Mouse (Mus musculus) forebrain, postnatal 0 days (tissue): Measurements from ENCODE around the gene Sorbs1. TPM values are rescaled to one million over a fixed set of nuclear protein-coding genes. Genes with fewer than 3 reads are reported as not detected.

Experiments used
- ATAC-seq: fragments of 200-750 bp; cut with Nextera tagmentation; 2 replicates; pipeline ENCODE4 v1.8.0; 2017; ENCODE audit warnings: mild to moderate bottlenecking, moderate library complexity
- DNase-seq: peaks from one replicate; pipeline ENCODE4 v3.0.0-alpha.2; 2015
- H3K27ac ChIP-seq: fragments of 300-500 bp; sonication (generic); 2 replicates; pipeline ENCODE4 v1.5.1; 2014; ENCODE audit warnings: low read depth, mild to moderate bottlenecking, antibody characterized with exemption, low read length, moderate library complexity, mixed read lengths
- H3K27me3 ChIP-seq: fragments of 300-500 bp; sonication (generic); 2 replicates; pipeline ENCODE4 v1.6.1; 2014; ENCODE audit warnings: mild to moderate bottlenecking, low read length, mixed read lengths; ENCODE audit not compliant: insufficient read depth
- H3K36me3 ChIP-seq: fragments of 300-500 bp; sonication (generic); 2 replicates; pipeline ENCODE4 v1.6.1; 2014; ENCODE audit warnings: mild to moderate bottlenecking, moderate library complexity; ENCODE audit not compliant: insufficient read depth
- H3K4me1 ChIP-seq: fragments of 300-500 bp; sonication (generic); 2 replicates; pipeline ENCODE4 v1.6.1; 2014; ENCODE audit warnings: antibody characterized with exemption; ENCODE audit not compliant: insufficient read depth
- H3K4me2 ChIP-seq: fragments of 300-500 bp; sonication (generic); 2 replicates; pipeline ENCODE4 v1.6.1; 2014; ENCODE audit warnings: low read depth, mild to moderate bottlenecking, moderate library complexity
- H3K4me3 ChIP-seq: fragments of 300-500 bp; sonication (generic); 2 replicates; pipeline ENCODE4 v1.5.1; 2014; ENCODE audit warnings: low read depth, low read length, mixed read lengths
- H3K9ac ChIP-seq: fragments of 300-500 bp; sonication (generic); 2 replicates; pipeline ENCODE4 v1.6.1; 2014; ENCODE audit warnings: mild to moderate bottlenecking
- H3K9me3 ChIP-seq: fragments of 300-500 bp; sonication (generic); 2 replicates; pipeline ENCODE4 v1.6.1; 2016; ENCODE audit warnings: low read length
- CTCF ChIP-seq: sonication (generic); IDR thresholded peaks from 2 replicates; pipeline ENCODE4 v1.5.1; 2016; ENCODE audit warnings: antibody characterized with exemption, control low read depth, low read depth
- WGBS: fragments of 180-500 bp; shearing (Covaris S2); extraction: QIAGEN DNeasy Blood & Tissue Kit; methylation state at CpG from one replicate; pipeline ENCODE4 v1.1.7; 2014; 5-methylcytosine and 5-hydroxymethylcytosine counted together
- polyA plus RNA-seq: library from polyadenylated mRNA; unstranded; fragments of >200 nt; fragmentation: Nextera tagmentation; extraction: Ambion mirVana; gene quantifications from 2 replicates; pipeline ENCODE4 v1.2.1, GENCODE M21; 2015
- total RNA-seq: library from RNA; depleted of rRNA; stranded (reverse); fragments of >200 nt; gene quantifications from 2 replicates; pipeline ENCODE4 v1.2.3, GENCODE M21; 2014

The Sorbs1 gene
- total and polyA plus RNA-seq, 2 experiments from 2014 or later = 51.8 to 74.9 TPM

DNA sequence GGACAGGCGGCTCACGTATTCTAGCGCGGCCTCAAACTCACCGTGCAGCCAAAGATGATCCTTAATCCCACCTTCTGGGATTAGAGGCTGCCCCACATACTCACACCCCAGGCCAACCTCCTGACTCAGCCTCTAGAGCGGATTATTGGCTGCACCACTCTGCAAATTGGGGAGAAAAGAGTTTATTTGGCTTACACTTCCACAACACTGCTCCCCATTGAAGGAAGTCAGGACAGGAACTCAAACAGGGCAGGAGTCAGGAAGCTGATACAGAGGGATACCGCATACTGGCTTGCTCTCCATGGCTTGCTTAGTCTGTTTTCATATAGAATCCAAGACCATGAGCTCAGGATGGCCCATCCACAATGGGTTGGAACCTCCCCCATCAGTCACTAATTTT lies 797 bp upstream of the Sorbs1 start:
- 84% methylated on average over 7 of the region's 7 CpGs for WGBS
- no peaks in the 10 kb centered on the region for H3K27me3 ChIP-seq
- no peak overlapping the region for H3K9ac ChIP-seq
- H3K4me3 ChIP-seq = no peak overlapping the region
- no peaks in the 10 kb centered on the region for H3K9me3 ChIP-seq
- no peak for TF ChIP-seq CTCF
- H3K4me2 ChIP-seq = no peak overlapping the region
- no peak for DNase-seq
- no peak overlapping the region for H3K27ac ChIP-seq
- H3K4me1 ChIP-seq = peaks cover 23% of the 10 kb centered on the region
- no peak for ATAC-seq
- no peaks in the 10 kb centered on the region for H3K36me3 ChIP-seq

DNA sequence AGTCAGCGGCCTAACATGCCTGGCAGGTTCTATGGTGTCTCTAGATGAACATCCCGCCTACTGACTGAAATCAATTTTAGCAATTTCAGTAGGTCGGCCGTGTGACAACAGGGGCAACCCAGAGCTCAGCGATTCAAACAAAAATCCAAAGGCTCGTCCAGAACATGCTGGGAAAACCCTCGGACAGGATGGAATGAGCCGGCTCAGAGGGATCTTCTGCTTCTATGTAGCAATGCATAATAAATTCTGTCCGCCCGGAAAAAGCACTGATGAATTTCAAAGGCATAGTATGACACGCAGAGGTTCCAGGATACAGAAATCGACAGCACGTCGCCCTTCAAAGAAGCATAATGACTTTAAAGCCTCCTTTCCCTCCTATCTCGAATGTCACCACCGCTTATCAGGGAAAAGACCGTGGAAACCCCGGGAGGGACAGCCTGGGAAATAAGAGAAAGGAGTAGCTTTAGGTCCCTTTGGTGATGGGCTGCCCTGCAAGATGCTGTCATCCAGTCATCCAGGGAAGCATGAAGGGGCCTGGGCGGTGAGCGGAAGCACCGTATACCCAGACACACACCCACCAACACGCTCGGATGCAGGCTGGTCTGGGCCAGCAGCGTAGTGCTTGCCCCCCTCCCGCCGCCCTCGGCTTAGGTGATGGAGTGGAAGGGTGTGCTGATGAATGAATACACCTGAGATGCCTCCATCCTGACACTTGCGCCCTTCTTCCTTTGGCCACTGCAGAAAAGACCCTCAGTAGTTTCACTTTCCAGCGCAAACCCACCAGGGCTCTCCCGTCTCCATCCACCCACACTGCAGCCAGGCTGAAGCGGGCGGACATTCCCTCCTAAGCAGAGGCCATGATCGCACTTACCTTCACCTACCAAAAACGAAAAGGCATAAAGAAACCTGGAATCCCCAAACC lies 818 bp downstream of the Sorbs1 start:
- Histone ChIP-seq H3K27me3 (no peaks in the 10 kb centered on the region), H3K4me1 (peaks cover 23% of the 10 kb centered on the region), H3K9me3 (no peaks in the 10 kb centered on the region), H3K36me3 (no peaks in the 10 kb centered on the region), H3K27ac (peak overlapping the region; percentile 89), H3K4me3 (peak overlapping the region; percentile 92), H3K9ac (peak overlapping the region; percentile 87), H3K4me2 (peak overlapping the region; percentile 73)
- ATAC-seq (peak; percentile 42), DNase-seq (peak; percentile 70)
- TF ChIP-seq CTCF = no peak
- WGBS = 1% methylated on average over 34 of the region's 34 CpGs

- TF ChIP-seq CTCF = no peak
- Histone ChIP-seq H3K9me3 (no peaks in the 10 kb centered on the region), H3K9ac (peak overlapping the region; percentile 87), H3K4me3 (peak overlapping the region; percentile 92), H3K27me3 (no peaks in the 10 kb centered on the region), H3K36me3 (no peaks in the 10 kb centered on the region), H3K27ac (peak overlapping the region; percentile 89), H3K4me1 (peaks cover 23% of the 10 kb centered on the region), H3K4me2 (peak overlapping the region; percentile 73)
- DNase-seq = no peak
- no peak for ATAC-seq
- 17% methylated on average over 5 of the region's 5 CpGs for WGBS
Observed at GRCm38 (mm10) chr19:40511679-40512309, 1.8 kb downstream of the Sorbs1 start.

GRCm38 (mm10) chr19:40511100-40511439 lies 2.5 kb downstream of the Sorbs1 start:
- H3K36me3 ChIP-seq = no peaks in the 10 kb centered on the region

GRCm38 (mm10) chr19:40510387-40511099 lies 3.0 kb downstream of the Sorbs1 start:
- no peak for ATAC-seq
- no peaks in the 10 kb centered on the region for H3K36me3 ChIP-seq
- H3K27me3 ChIP-seq = no peaks in the 10 kb centered on the region
- no peak for TF ChIP-seq CTCF
- no peaks in the 10 kb centered on the region for H3K9me3 ChIP-seq
- DNase-seq = no peak
- H3K27ac ChIP-seq = peak overlapping the region; percentile 15; the same call in 1 of the 2 replicates
- peak overlapping the region; percentile 37 for H3K9ac ChIP-seq
- peak overlapping the region; percentile 92 for H3K4me3 ChIP-seq
- H3K4me2 ChIP-seq = peak overlapping the region; percentile 73
- WGBS = 67% methylated on average over 13 of the region's 13 CpGs
- H3K4me1 ChIP-seq = peaks cover 23% of the 10 kb centered on the region

More at GRCm38 (mm10) chr19:40511100-40511439, 2.5 kb downstream of the Sorbs1 start:
- H3K9me3 ChIP-seq = no peaks in the 10 kb centered on the region
- peak overlapping the region; percentile 37; the same call in 1 of the 2 replicates for H3K9ac ChIP-seq
- H3K4me3 ChIP-seq = peak overlapping the region; percentile 92
- ATAC-seq (no peak), DNase-seq (no peak)
- peaks cover 23% of the 10 kb centered on the region for H3K4me1 ChIP-seq
- 46% methylated on average over 8 of the region's 8 CpGs for WGBS
- H3K27me3 ChIP-seq = no peaks in the 10 kb centered on the region
- TF ChIP-seq CTCF = no peak
- peak overlapping the region; percentile 73 for H3K4me2 ChIP-seq
- peak overlapping the region; percentile 29; the same call in 1 of the 2 replicates for H3K27ac ChIP-seq

DNA sequence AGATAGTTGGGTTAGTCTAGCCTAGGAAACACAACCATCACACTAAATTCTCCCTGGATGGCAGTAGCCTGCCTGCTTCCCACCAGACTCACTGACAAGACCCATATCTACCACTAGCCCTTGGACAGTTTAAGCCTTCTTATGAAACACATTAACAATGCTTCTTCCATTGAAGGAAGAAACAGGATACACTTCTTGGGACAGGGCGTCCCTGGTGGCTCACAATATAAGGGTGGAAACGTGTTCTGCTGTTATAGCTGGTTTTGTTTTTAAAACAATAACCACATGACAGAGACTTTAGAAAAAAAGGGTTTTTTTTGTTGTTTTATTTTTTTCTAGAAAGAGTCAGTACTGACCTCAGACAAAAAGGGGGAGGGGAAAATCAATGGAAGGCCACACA lies 4.3 kb downstream of the Sorbs1 start:
- Histone ChIP-seq H3K27ac (no peak overlapping the region), H3K4me1 (peaks cover 23% of the 10 kb centered on the region), H3K36me3 (no peaks in the 10 kb centered on the region), H3K9me3 (no peaks in the 10 kb centered on the region), H3K4me3 (no peak overlapping the region), H3K27me3 (no peaks in the 10 kb centered on the region), H3K9ac (no peak overlapping the region), H3K4me2 (no peak overlapping the region)
- WGBS = 71% methylated on average over 2 of the region's 2 CpGs
- no peak for ATAC-seq
- no peak for TF ChIP-seq CTCF
- no peak for DNase-seq
